Mouse (Mus musculus) CH12.LX (cell line): ENCODE results near the gene 1700024P04Rik. TPM values are rescaled to one million over a fixed set of nuclear protein-coding genes. Genes with fewer than 3 reads are reported as not detected.

Source experiments
- DNase-seq: peaks from one replicate; pipeline ENCODE4 v3.0.0-alpha.2; 2013; ENCODE audit errors: extremely low read depth
- H3K27ac ChIP-seq: 2 replicates; pipeline ENCODE4 v1.5.1; 2012; ENCODE audit warnings: low read depth, mild to moderate bottlenecking, control low read depth, moderate library complexity; ENCODE audit not compliant: insufficient read depth
- H3K27me3 ChIP-seq: replicated peaks from 2 replicates; pipeline ENCODE3; 2012; ENCODE audit warnings: inconsistent platforms
- H3K36me3 ChIP-seq, 2 experiments: replicated peaks in 1 of 2; 2 replicates each; pipeline versions ENCODE3 to v1.6.1; 2012; ENCODE audit warnings: inconsistent platforms in 1 of 2, low read length in 1 of 2, mild to moderate bottlenecking in 1 of 2, mixed read lengths in 1 of 2, moderate library complexity in 1 of 2; ENCODE audit not compliant: control insufficient read depth in 1 of 2, insufficient read depth in 1 of 2
- H3K4me1 ChIP-seq, 2 experiments: 2 replicates each; pipeline ENCODE4 v1.6.1; 2012; ENCODE audit warnings: inconsistent platforms in 1 of 2, moderate library complexity in 1 of 2; ENCODE audit not compliant: insufficient read depth in 2 of 2, control insufficient read depth in 1 of 2
- H3K4me2 ChIP-seq: 2 replicates; pipeline ENCODE4 v1.6.1; 2012; ENCODE audit warnings: low read depth, mild to moderate bottlenecking, control low read depth; ENCODE audit not compliant: poor library complexity, insufficient read depth, severe bottlenecking
- H3K4me3 ChIP-seq, 3 experiments: fragments of 150-350 bp in 1 of 3; sonication (generic) in 1 of 3; replicated peaks in 1 of 3; 2 replicates each; pipeline versions ENCODE3 to v1.5.1; 2011 to 2012; ENCODE audit warnings: low read depth in 2 of 3, low read length in 2 of 3, mild to moderate bottlenecking in 2 of 3, moderate library complexity in 2 of 3, control low read depth in 1 of 3, improper control_type of control experiment in 1 of 3, inconsistent platforms in 1 of 3, mixed read lengths in 1 of 3; ENCODE audit not compliant: poor library complexity in 1 of 3
- H3K79me2 ChIP-seq: replicated peaks from 2 replicates; pipeline ENCODE4 v1.6.1; 2012; ENCODE audit warnings: mild to moderate bottlenecking, moderate library complexity; ENCODE audit not compliant: control insufficient read depth, poor library complexity, insufficient read depth, severe bottlenecking; ENCODE audit errors: extremely low read depth
- H3K9ac ChIP-seq: 2 replicates; pipeline ENCODE4 v1.6.1; 2012; ENCODE audit warnings: low read depth, mild to moderate bottlenecking, control low read depth, moderate library complexity; ENCODE audit not compliant: insufficient read depth
- H3K9me3 ChIP-seq: replicated peaks from 2 replicates; pipeline ENCODE3; 2012; ENCODE audit warnings: low read length, inconsistent platforms, mixed read lengths
- CHD2 ChIP-seq: IDR thresholded peaks from 2 replicates; pipeline ENCODE4 v1.6.1; 2011; ENCODE audit warnings: low read length, improper control_type of control experiment
- ELF1 ChIP-seq: IDR thresholded peaks from 2 replicates; pipeline ENCODE4 v1.6.1; 2014; ENCODE audit warnings: low read depth, mild to moderate bottlenecking, inconsistent platforms, low read length, improper control_type of control experiment
- EP300 ChIP-seq: IDR thresholded peaks from 2 replicates; pipeline ENCODE4 v1.6.1; 2011; ENCODE audit warnings: low read length, improper control_type of control experiment
- ETS1 ChIP-seq: conservative IDR thresholded peaks from 2 replicates; pipeline ENCODE4 v1.6.1; 2012; ENCODE audit warnings: low read depth, mild to moderate bottlenecking, inconsistent platforms, low read length, improper control_type of control experiment, moderate library complexity
- HCFC1 ChIP-seq: IDR thresholded peaks from 2 replicates; pipeline ENCODE4 v1.6.1; 2012; ENCODE audit warnings: low read depth, mild to moderate bottlenecking, inconsistent platforms, low read length, improper control_type of control experiment
- JUN ChIP-seq: IDR thresholded peaks from 2 replicates; pipeline ENCODE4 v1.6.1; 2011; ENCODE audit warnings: low read depth, mild to moderate bottlenecking, low read length, improper control_type of control experiment, moderate library complexity; ENCODE audit not compliant: insufficient read depth
- JUND ChIP-seq: conservative IDR thresholded peaks from 2 replicates; pipeline ENCODE4 v1.6.1; 2011; ENCODE audit warnings: low read depth, low read length, improper control_type of control experiment
- KAT2A ChIP-seq: IDR thresholded peaks from 2 replicates; pipeline ENCODE4 v1.6.1; 2012; ENCODE audit warnings: low read length, improper control_type of control experiment, inconsistent platforms; ENCODE audit not compliant: insufficient replicate concordance
- MAFK ChIP-seq: IDR thresholded peaks from 2 replicates; pipeline ENCODE4 v1.6.1; 2011; ENCODE audit warnings: low read length, improper control_type of control experiment; ENCODE audit not compliant: insufficient replicate concordance
- MAX ChIP-seq: IDR thresholded peaks from 2 replicates; pipeline ENCODE4 v1.6.1; 2011; ENCODE audit warnings: low read length, improper control_type of control experiment
- MAZ ChIP-seq: IDR thresholded peaks from 2 replicates; pipeline ENCODE4 v1.6.1; 2012; ENCODE audit warnings: low read depth, mild to moderate bottlenecking, inconsistent platforms, low read length, improper control_type of control experiment, moderate library complexity
- MXI1 ChIP-seq: IDR thresholded peaks from 2 replicates; pipeline ENCODE4 v1.6.1; 2011; ENCODE audit warnings: mild to moderate bottlenecking, low read depth, low read length, improper control_type of control experiment
- NELFE ChIP-seq: IDR thresholded peaks from 2 replicates; pipeline ENCODE4 v1.6.1; 2011; ENCODE audit warnings: low read depth, low read length, improper control_type of control experiment
- NRF1 ChIP-seq: IDR thresholded peaks from 2 replicates; pipeline ENCODE4 v1.6.1; 2014; ENCODE audit warnings: low read depth, mild to moderate bottlenecking, inconsistent platforms, low read length, improper control_type of control experiment, moderate library complexity
- PAX5 ChIP-seq: IDR thresholded peaks from 2 replicates; pipeline ENCODE4 v1.6.1; 2012; ENCODE audit warnings: low read length, inconsistent platforms, mixed read lengths
- POLR2A ChIP-seq: IDR thresholded peaks from 2 replicates; pipeline ENCODE4 v1.6.1; 2011; ENCODE audit warnings: low read depth, mild to moderate bottlenecking, improper control_type of control experiment, low read length
- POLR2AphosphoS2 ChIP-seq: IDR thresholded peaks from 2 replicates; pipeline ENCODE4 v1.6.1; 2011; ENCODE audit warnings: low read depth, low read length, improper control_type of control experiment
- RAD21 ChIP-seq: IDR thresholded peaks from 2 replicates; pipeline ENCODE4 v1.6.1; 2011; ENCODE audit warnings: low read depth, mild to moderate bottlenecking, low read length, improper control_type of control experiment, moderate library complexity
- RCOR1 ChIP-seq: conservative IDR thresholded peaks from 2 replicates; pipeline ENCODE4 v1.6.1; 2012; ENCODE audit warnings: low read depth, mild to moderate bottlenecking, inconsistent platforms, low read length, improper control_type of control experiment
- SIN3A ChIP-seq: IDR thresholded peaks from 2 replicates; pipeline ENCODE4 v1.6.1; 2012; ENCODE audit warnings: low read length, improper control_type of control experiment, inconsistent platforms
- SMC3 ChIP-seq: IDR thresholded peaks from 2 replicates; pipeline ENCODE4 v1.6.1; 2011; ENCODE audit warnings: low read depth, low read length, improper control_type of control experiment
- TCF12 ChIP-seq: IDR thresholded peaks from 2 replicates; pipeline ENCODE4 v1.6.1; 2014; ENCODE audit warnings: low read depth, mild to moderate bottlenecking, inconsistent platforms, low read length, improper control_type of control experiment
- UBTF ChIP-seq: IDR thresholded peaks from 2 replicates; pipeline ENCODE4 v1.6.1; 2012; ENCODE audit warnings: low read depth, mild to moderate bottlenecking, inconsistent platforms, low read length, improper control_type of control experiment, moderate library complexity
- USF1 ChIP-seq: IDR thresholded peaks from 2 replicates; pipeline ENCODE4 v1.6.1; 2014; ENCODE audit warnings: low read depth, mild to moderate bottlenecking, inconsistent platforms, low read length, improper control_type of control experiment
- USF2 ChIP-seq: conservative IDR thresholded peaks from 2 replicates; pipeline ENCODE4 v1.6.1; 2011; ENCODE audit warnings: low read depth, low read length, improper control_type of control experiment
- ZC3H11A ChIP-seq: IDR thresholded peaks from 2 replicates; pipeline ENCODE4 v1.6.1; 2012; ENCODE audit warnings: low read depth, mild to moderate bottlenecking, inconsistent platforms, low read length, improper control_type of control experiment
- ZKSCAN1 ChIP-seq: IDR thresholded peaks from 2 replicates; pipeline ENCODE4 v1.6.1; 2012; ENCODE audit warnings: low read depth, inconsistent platforms, low read length, improper control_type of control experiment, borderline replicate concordance
- ZNF384 ChIP-seq: IDR thresholded peaks from 2 replicates; pipeline ENCODE4 v1.6.1; 2012; ENCODE audit warnings: low read depth, low read length, improper control_type of control experiment, inconsistent platforms
- dilution Hi-C: fragments of 300-500 bp; cut with MboI; formaldehyde crosslinking; loops from 2 replicates; pipeline ENCODE4 v1.14.3; 2020; ENCODE audit warnings: low sequenced_read_pairs; ENCODE audit not compliant: extremely low pct_unique_long_range_greater_than_20kb, extremely low pct_ligation_motif_present
- in situ Hi-C: fragments of 300-500 bp; cut with MboI; formaldehyde crosslinking; loops from 3 replicates; pipeline ENCODE4 v1.14.3; 2019; ENCODE audit warnings: low sequenced_read_pairs, low pct_ligation_motif_present, low pct_unique_long_range_greater_than_20kb, mixed read lengths
- polyA plus RNA-seq: library from polyadenylated mRNA; unstranded; fragments of >175 nt; gene quantifications from 2 replicates; pipeline ENCODE4 v1.2.1, GENCODE M21; 2012; ENCODE audit warnings: low read depth; ENCODE audit not compliant: insufficient read length
- total RNA-seq, 2 experiments: library from RNA; depleted of rRNA; stranded (reverse); fragments of 300-350 nt in 1 of 2; fragments of >200 nt in 1 of 2; gene quantifications; 2 replicates each; pipeline ENCODE4 v1.2.3; 2012 to 2014

Gene 1700024P04Rik
- total and polyA plus RNA-seq, 3 experiments = not detected

GRCm38 (mm10) chr13:99022036-99022435, 37.7 kb upstream of the 1700024P04Rik start:
- Histone ChIP-seq H3K4me2 (no peak overlapping the region), H3K4me1 (no peaks in the 10 kb centered on the region), H3K79me2 (no peaks in the 10 kb centered on the region), H3K36me3 (no peaks in the 10 kb centered on the region), H3K9ac (no peak overlapping the region), H3K27me3 (no peaks in the 10 kb centered on the region), H3K27ac (no peak overlapping the region), H3K4me3 (no peak overlapping the region), H3K9me3 (no peaks in the 10 kb centered on the region)
- dilution Hi-C loops = no loop called here
- in situ Hi-C loops = no loop called here
- no peak for TF ChIP-seq ETS1
- TF ChIP-seq KAT2A = no peak
- TF ChIP-seq UBTF = no peak
- no peak for TF ChIP-seq JUND
- TF ChIP-seq SIN3A = no peak
- TF ChIP-seq EP300 = no peak
- TF ChIP-seq RCOR1 = no peak
- no peak for TF ChIP-seq ZNF384
- TF ChIP-seq ELF1 = no peak
- no peak for TF ChIP-seq JUN
- no peak for TF ChIP-seq HCFC1
- no peak for TF ChIP-seq ZKSCAN1
- no peak for TF ChIP-seq NELFE
- TF ChIP-seq USF1 = no peak
- no peak for DNase-seq

- no peak for DNase-seq
- H3K4me1 ChIP-seq = no peaks in the 10 kb centered on the region
- TF ChIP-seq POLR2AphosphoS2 (no peak), CHD2 (no peak), TCF12 (no peak), UBTF (no peak), PAX5 (no peak), MAFK (no peak), HCFC1 (no peak), SIN3A (no peak), RAD21 (no peak), USF2 (no peak), POLR2A (no peak), MAZ (no peak), EP300 (no peak), MAX (no peak), SMC3 (no peak), MXI1 (no peak), KAT2A (no peak), NRF1 (no peak), JUND (no peak), ZC3H11A (no peak)
- H3K4me3 ChIP-seq = no peak overlapping the region
- dilution Hi-C loops = no loop called here
- no peaks in the 10 kb centered on the region for H3K9me3 ChIP-seq
- no peak overlapping the region for H3K27ac ChIP-seq
- no peaks in the 10 kb centered on the region for H3K79me2 ChIP-seq
- in situ Hi-C loops = no loop called here
- H3K9ac ChIP-seq = no peak overlapping the region
- no peak overlapping the region for H3K4me2 ChIP-seq
- H3K27me3 ChIP-seq = no peaks in the 10 kb centered on the region
- H3K36me3 ChIP-seq = no peaks in the 10 kb centered on the region
Measured at GRCm38 (mm10) chr13:99021181-99021580, 36.8 kb upstream of the 1700024P04Rik start.
